Mouse (Mus musculus): ENCODE measurements at regions not wholly inside any gene's neighbourhood (a gene's known extent, or its start where the extent isn't known, plus 50 kb on each side); places are given as distances from the start of the nearest gene placed in this dataset.

DNA sequence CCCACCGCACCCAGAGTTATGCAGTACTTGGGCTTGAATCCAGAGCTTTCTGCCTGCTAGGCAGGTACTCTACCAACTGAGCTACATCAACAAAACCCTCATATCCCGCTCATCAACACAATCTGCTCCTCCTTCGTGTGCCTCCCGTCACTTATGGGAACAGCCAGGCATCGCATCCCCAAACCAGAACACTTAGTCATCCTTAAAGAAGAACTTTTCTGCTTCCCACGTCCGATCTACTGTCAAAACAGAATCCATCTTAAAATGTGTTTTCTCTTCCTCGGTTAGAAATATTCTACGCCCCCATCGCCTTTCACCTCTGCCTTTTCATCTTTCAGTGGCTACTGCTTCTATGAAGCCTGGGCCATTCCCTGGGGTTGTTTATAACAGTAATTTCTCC lies 52.2 kb upstream of the Sub1 start:
- no peak for TF ChIP-seq CTCF (IDR thresholded peaks at IDR 0.05; ENCODE audit: control insufficient read depth, insufficient read depth, insufficient read length)
- no peak for TF ChIP-seq MAX (IDR thresholded peaks at IDR 0.05)
- no peak for TF ChIP-seq CEBPB (IDR thresholded peaks at IDR 0.05; ENCODE audit: low read depth)
- TF ChIP-seq MYOD1 (IDR thresholded peaks at IDR 0.05; ENCODE audit: control insufficient read depth, insufficient read length, low read depth), result no peak
- no peak for TF ChIP-seq FOSL1 (IDR thresholded peaks at IDR 0.05; ENCODE audit: insufficient read depth, low read length, poor library complexity, severe bottlenecking)
- no peak for TF ChIP-seq USF1 (IDR thresholded peaks at IDR 0.05; ENCODE audit: low read depth)
- no peak for TF ChIP-seq MYOG (IDR thresholded peaks at IDR 0.05; ENCODE audit: control insufficient read depth, extremely low read depth, insufficient read length)

Measured in C2C12 (cell line).